Mouse (Mus musculus): ENCODE measurements at regions not wholly inside any gene's neighbourhood (a gene's known extent, or its start where the extent isn't known, plus 50 kb on each side); places are given as distances from the start of the nearest gene placed in this dataset.

DNA sequence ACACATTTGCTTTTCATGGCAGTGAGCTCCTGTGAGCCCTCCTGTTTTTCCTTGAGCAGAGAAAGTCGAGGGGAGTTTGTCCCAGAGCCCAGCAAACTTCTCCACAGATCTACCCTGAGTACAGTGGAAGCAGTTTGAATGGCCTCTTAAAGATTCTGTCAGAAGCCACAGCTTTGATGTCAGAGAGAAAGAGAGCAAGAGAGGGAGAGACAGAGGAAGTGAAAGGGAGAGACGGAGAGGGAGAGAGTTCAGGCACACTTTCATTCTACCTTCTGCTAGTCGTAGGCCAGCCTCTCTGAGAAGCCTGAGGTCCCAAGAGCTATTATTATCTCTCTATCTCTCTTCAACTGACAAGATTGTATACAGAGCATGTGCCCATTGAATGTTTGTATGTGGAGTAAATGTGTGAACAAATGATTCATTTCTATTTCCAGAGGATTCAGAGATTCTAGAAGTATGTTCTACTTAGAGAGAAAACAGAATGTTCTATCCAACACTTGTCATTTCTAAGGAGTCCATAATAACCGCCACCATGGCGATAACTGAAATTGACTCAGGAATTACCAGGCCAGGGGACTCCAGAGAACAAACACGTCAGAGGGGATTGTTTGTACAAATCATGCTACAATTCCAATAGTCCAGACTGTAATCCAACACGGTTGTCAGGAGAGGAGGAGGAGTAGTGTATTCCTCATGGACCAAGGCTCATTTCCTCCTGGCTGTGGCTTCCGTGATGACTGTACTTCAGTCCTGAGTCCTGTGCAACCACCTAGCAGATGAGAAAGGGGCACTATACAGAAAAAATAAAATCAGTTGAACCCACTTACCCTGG is 183.6 kb upstream of the Sesn3 start:
- TF ChIP-seq FOSL1 (IDR thresholded peaks at IDR 0.05; ENCODE audit: insufficient read depth, low read length, poor library complexity, severe bottlenecking) = no peak
- TF ChIP-seq MAX (IDR thresholded peaks at IDR 0.05) = no peak
- no peak for TF ChIP-seq MYOD1 (IDR thresholded peaks at IDR 0.05; ENCODE audit: control insufficient read depth, insufficient read length, low read depth)
- no peak for TF ChIP-seq USF1 (IDR thresholded peaks at IDR 0.05; ENCODE audit: low read depth)
- TF ChIP-seq MYOG (IDR thresholded peaks at IDR 0.05; ENCODE audit: control insufficient read depth, extremely low read depth, insufficient read length) = no peak
- no peak for TF ChIP-seq CEBPB (IDR thresholded peaks at IDR 0.05; ENCODE audit: low read depth)
- no peak for TF ChIP-seq CTCF (IDR thresholded peaks at IDR 0.05; ENCODE audit: control insufficient read depth, insufficient read depth, insufficient read length)
- H3K79me2 ChIP-seq (ENCODE audit: control insufficient read depth, insufficient read depth) = no peaks in the 10 kb centered on the region
- no peak overlapping the region for H3K4me3 ChIP-seq (ENCODE audit: insufficient read depth, poor library complexity, severe bottlenecking)
- H3ac ChIP-seq (ENCODE audit: control insufficient read depth, insufficient read length, low read depth) = no peak overlapping the region
- H3K36me3 ChIP-seq (ENCODE audit: control insufficient read depth, insufficient read depth) = no peaks in the 10 kb centered on the region
- H3K27me3 ChIP-seq (ENCODE audit: control insufficient read depth, insufficient read depth, insufficient read length) = no peaks in the 10 kb centered on the region
- H3K79me3 ChIP-seq (ENCODE audit: low read depth) = no peaks in the 10 kb centered on the region

- no peak overlapping the region for H3ac ChIP-seq (ENCODE audit: control insufficient read depth, insufficient read length, low read depth)
- no peak overlapping the region for H3K4me3 ChIP-seq (ENCODE audit: insufficient read depth, poor library complexity, severe bottlenecking)
- no peak for TF ChIP-seq CEBPB (IDR thresholded peaks at IDR 0.05; ENCODE audit: low read depth)
- TF ChIP-seq MYOG (IDR thresholded peaks at IDR 0.05; ENCODE audit: control insufficient read depth, extremely low read depth, insufficient read length) = no peak
- no peak for TF ChIP-seq FOSL1 (IDR thresholded peaks at IDR 0.05; ENCODE audit: insufficient read depth, low read length, poor library complexity, severe bottlenecking)
- TF ChIP-seq MYOD1 (IDR thresholded peaks at IDR 0.05; ENCODE audit: control insufficient read depth, insufficient read length, low read depth) = no peak
- TF ChIP-seq CTCF (IDR thresholded peaks at IDR 0.05; ENCODE audit: control insufficient read depth, insufficient read depth, insufficient read length) = no peak
- no peak for TF ChIP-seq USF1 (IDR thresholded peaks at IDR 0.05; ENCODE audit: low read depth)
- no peak for TF ChIP-seq MAX (IDR thresholded peaks at IDR 0.05)
- no peaks in the 10 kb centered on the region for H3K36me3 ChIP-seq (ENCODE audit: control insufficient read depth, insufficient read depth)
- no peaks in the 10 kb centered on the region for H3K27me3 ChIP-seq (ENCODE audit: control insufficient read depth, insufficient read depth, insufficient read length)
- no peaks in the 10 kb centered on the region for H3K79me2 ChIP-seq (ENCODE audit: control insufficient read depth, insufficient read depth)
- no peaks in the 10 kb centered on the region for H3K79me3 ChIP-seq (ENCODE audit: low read depth)
Measured at GRCm38 (mm10) chr9:14092996-14093442, 181.8 kb upstream of the Sesn3 start.

DNA sequence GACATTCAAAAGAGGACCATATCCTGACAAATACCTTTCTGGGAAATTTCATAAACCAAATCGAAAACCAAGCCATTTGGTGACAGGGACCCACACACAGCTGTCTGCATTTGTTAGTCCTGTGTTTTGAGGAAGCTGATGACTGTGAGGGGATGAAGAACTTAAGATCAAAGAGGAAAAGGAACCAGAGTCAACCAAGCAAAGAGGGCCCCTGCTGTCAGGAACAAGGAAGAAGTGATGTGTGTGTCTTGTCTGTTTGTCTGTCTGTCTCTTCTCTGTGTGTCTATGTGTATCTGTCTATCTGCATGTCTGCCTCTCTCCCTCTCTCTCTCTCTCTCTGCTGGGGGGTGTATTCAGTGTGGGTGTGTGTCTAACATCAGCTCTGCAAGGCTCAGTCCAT is 171.3 kb upstream of the Sesn3 start:
- Histone ChIP-seq H3ac (ENCODE audit: control insufficient read depth, insufficient read length, low read depth) (no peak overlapping the region), H3K36me3 (ENCODE audit: control insufficient read depth, insufficient read depth) (no peaks in the 10 kb centered on the region), H3K27me3 (ENCODE audit: control insufficient read depth, insufficient read depth, insufficient read length) (peaks cover 3% of the 10 kb centered on the region), H3K4me3 (ENCODE audit: insufficient read depth, poor library complexity, severe bottlenecking) (no peak overlapping the region), H3K79me3 (ENCODE audit: low read depth) (no peaks in the 10 kb centered on the region), H3K79me2 (ENCODE audit: control insufficient read depth, insufficient read depth) (no peaks in the 10 kb centered on the region)
- no peak for TF ChIP-seq MAX (IDR thresholded peaks at IDR 0.05)
- TF ChIP-seq MYOD1 (IDR thresholded peaks at IDR 0.05; ENCODE audit: control insufficient read depth, insufficient read length, low read depth) = no peak

- Histone ChIP-seq H3K27me3 (ENCODE audit: control insufficient read depth, insufficient read depth, insufficient read length) (peaks cover 3% of the 10 kb centered on the region), H3K4me3 (ENCODE audit: insufficient read depth, poor library complexity, severe bottlenecking) (no peak overlapping the region), H3ac (ENCODE audit: control insufficient read depth, insufficient read length, low read depth) (no peak overlapping the region), H3K36me3 (ENCODE audit: control insufficient read depth, insufficient read depth) (no peaks in the 10 kb centered on the region), H3K79me2 (ENCODE audit: control insufficient read depth, insufficient read depth) (no peaks in the 10 kb centered on the region), H3K79me3 (ENCODE audit: low read depth) (no peaks in the 10 kb centered on the region)
- TF ChIP-seq USF1 (IDR thresholded peaks at IDR 0.05; ENCODE audit: low read depth) (no peak), FOSL1 (IDR thresholded peaks at IDR 0.05; ENCODE audit: insufficient read depth, low read length, poor library complexity, severe bottlenecking) (no peak)
Measured at GRCm38 (mm10) chr9:14104921-14105320, 169.9 kb upstream of the Sesn3 start.

GRCm38 (mm10) chr9:14106371-14106770 is 168.5 kb upstream of the Sesn3 start:
- Histone ChIP-seq H3K27me3 (ENCODE audit: control insufficient read depth, insufficient read depth, insufficient read length) (peaks cover 3% of the 10 kb centered on the region), H3K4me3 (ENCODE audit: insufficient read depth, poor library complexity, severe bottlenecking) (no peak overlapping the region), H3K79me2 (ENCODE audit: control insufficient read depth, insufficient read depth) (no peaks in the 10 kb centered on the region), H3K79me3 (ENCODE audit: low read depth) (no peaks in the 10 kb centered on the region), H3ac (ENCODE audit: control insufficient read depth, insufficient read length, low read depth) (no peak overlapping the region), H3K36me3 (ENCODE audit: control insufficient read depth, insufficient read depth) (no peaks in the 10 kb centered on the region)
- TF ChIP-seq FOSL1 (IDR thresholded peaks at IDR 0.05; ENCODE audit: insufficient read depth, low read length, poor library complexity, severe bottlenecking) = no peak
- TF ChIP-seq USF1 (IDR thresholded peaks at IDR 0.05; ENCODE audit: low read depth) = no peak
- no peak for TF ChIP-seq MAX (IDR thresholded peaks at IDR 0.05)
- TF ChIP-seq CEBPB (IDR thresholded peaks at IDR 0.05; ENCODE audit: low read depth) = no peak
- TF ChIP-seq MYOG (IDR thresholded peaks at IDR 0.05; ENCODE audit: control insufficient read depth, extremely low read depth, insufficient read length) = no peak
- no peak for TF ChIP-seq MYOD1 (IDR thresholded peaks at IDR 0.05; ENCODE audit: control insufficient read depth, insufficient read length, low read depth)
- no peak for TF ChIP-seq CTCF (IDR thresholded peaks at IDR 0.05; ENCODE audit: control insufficient read depth, insufficient read depth, insufficient read length)

GRCm38 (mm10) chr9:14108798-14109197 is 166.1 kb upstream of the Sesn3 start:
- no peak overlapping the region for H3K4me3 ChIP-seq (ENCODE audit: insufficient read depth, poor library complexity, severe bottlenecking)
- no peak for TF ChIP-seq MYOD1 (IDR thresholded peaks at IDR 0.05; ENCODE audit: control insufficient read depth, insufficient read length, low read depth)
- no peak for TF ChIP-seq CEBPB (IDR thresholded peaks at IDR 0.05; ENCODE audit: low read depth)
- no peak for TF ChIP-seq MAX (IDR thresholded peaks at IDR 0.05)
- no peak for TF ChIP-seq MYOG (IDR thresholded peaks at IDR 0.05; ENCODE audit: control insufficient read depth, extremely low read depth, insufficient read length)
- TF ChIP-seq CTCF (IDR thresholded peaks at IDR 0.05; ENCODE audit: control insufficient read depth, insufficient read depth, insufficient read length) = no peak
- no peak for TF ChIP-seq USF1 (IDR thresholded peaks at IDR 0.05; ENCODE audit: low read depth)
- no peak for TF ChIP-seq FOSL1 (IDR thresholded peaks at IDR 0.05; ENCODE audit: insufficient read depth, low read length, poor library complexity, severe bottlenecking)
- H3K79me2 ChIP-seq (ENCODE audit: control insufficient read depth, insufficient read depth) = no peaks in the 10 kb centered on the region
- no peaks in the 10 kb centered on the region for H3K36me3 ChIP-seq (ENCODE audit: control insufficient read depth, insufficient read depth)
- no peaks in the 10 kb centered on the region for H3K79me3 ChIP-seq (ENCODE audit: low read depth)
- H3K27me3 ChIP-seq (ENCODE audit: control insufficient read depth, insufficient read depth, insufficient read length) = peaks cover 3% of the 10 kb centered on the region
- no peak overlapping the region for H3ac ChIP-seq (ENCODE audit: control insufficient read depth, insufficient read length, low read depth)

Measured in C2C12 (cell line).